Mouse (Mus musculus) heart, postnatal 10 days (tissue): ENCODE measurements around the gene Gnai1. TPM values are rescaled to one million over a fixed set of nuclear protein-coding genes. Genes with fewer than 3 reads are reported as not detected.
"Not testable (repeated sequence)": the region's sequence is repeated elsewhere in the genome, so short reads cannot be mapped to it uniquely, and the experiment has no call there.

Experiments used
- DNase-seq, 2 experiments: peaks; one replicate each; pipeline ENCODE4 v3.0.0; 2021
- intact Hi-C: fragments of 180-260 bp; cut with DNase I; formaldehyde crosslinking; loops from one replicate; pipeline ENCODE4 v1.15.1; 2025
- total RNA-seq, 2 experiments: library from RNA; stranded (reverse); gene quantifications; 2 replicates each; pipeline ENCODE4 v1.2.3; 2021

Gene Gnai1
- total RNA-seq = 10 to 100 TPM; 15.0 to 16.4 TPM

GRCm38 (mm10) chr5:18360281-18360819 lies at the start of gene Gnai1:
Gene Gnai1, minus strand, starts transcription at chr5:18360355.
- peak; percentile 75 to 78 for DNase-seq
- intact Hi-C loops = no loop called here

DNA sequence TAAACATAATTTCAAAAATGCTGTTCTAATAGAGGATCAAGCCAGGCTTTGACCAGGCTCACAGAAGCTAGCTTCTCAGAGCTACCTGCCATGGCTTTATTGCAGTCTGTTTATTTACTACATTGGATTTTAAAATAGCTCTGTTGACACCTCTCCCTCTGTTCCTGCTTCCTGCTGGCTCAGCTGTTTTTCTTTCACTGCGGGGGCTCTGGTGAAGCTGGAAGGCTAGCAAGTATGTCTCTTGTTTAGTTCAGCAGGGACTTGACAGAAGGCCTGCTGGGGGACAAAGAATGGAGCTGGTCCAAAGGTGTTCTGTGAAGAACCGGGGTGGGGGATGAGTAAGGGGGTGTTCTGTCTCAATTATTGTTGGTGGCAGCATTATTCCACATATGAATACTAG lies 7.7 kb upstream of the Gnai1 start:
- DNase-seq = no peak
- intact Hi-C loops = no loop called here

- intact Hi-C loops = no loop called here
- no peak for DNase-seq
These were observed 5.3 kb upstream of the Gnai1 start for GRCm38 (mm10) chr5:18365460-18365859.

GRCm38 (mm10) chr5:18360956-18361355 lies 801 bp upstream of the Gnai1 start:
- intact Hi-C loops = no loop called here
- no peak for DNase-seq

DNA sequence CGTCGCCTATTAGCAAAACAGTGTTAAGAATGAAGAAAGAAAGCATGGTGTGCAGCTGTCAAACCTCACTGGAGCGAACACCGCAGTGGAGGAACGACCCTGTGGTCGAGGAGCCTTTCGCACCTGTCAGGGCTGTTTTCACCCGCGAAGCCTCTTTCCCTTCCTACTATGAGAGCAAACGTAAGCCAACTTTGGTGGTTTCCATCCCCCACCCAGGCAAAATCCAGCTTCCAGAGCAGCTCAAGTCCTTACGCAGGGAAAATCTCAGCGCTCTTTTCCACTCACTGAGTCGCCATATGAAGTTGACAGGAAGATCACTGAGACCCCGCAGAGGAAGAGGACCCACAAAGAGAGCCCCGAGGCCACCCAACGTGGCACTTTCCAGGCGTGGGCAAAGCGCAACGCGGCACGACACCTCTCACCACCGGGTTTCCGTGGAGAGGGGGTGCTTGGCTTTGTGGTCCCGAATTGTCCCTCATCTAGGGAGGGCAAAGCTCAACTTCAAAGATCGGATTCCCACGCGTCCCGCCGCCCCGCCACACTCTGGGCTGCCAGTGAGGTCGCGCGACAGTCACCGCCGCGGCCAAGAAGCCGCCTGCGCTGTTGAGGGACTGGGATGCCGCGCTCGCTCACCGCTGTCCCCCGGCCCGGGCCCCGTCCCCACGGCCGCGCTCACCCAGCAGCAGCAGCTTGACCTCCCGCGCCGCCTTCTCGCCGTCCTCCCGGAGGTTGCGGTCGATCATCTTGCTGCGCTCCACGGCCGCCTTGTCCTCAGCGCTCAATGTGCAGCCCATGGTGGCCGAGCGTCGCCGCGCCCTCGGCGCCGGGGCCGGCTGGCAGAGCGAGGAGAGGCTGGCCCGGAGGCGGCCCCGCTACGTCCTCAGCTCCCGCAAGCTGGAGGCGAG lies 527 bp downstream of the Gnai1 start:
- peak; percentile 38 to 53 for DNase-seq
- intact Hi-C loops = loop anchor here (10.0 kb wide), 1 partner anchor 545 kb away; no protein-coding TSS in a partner anchor

DNA sequence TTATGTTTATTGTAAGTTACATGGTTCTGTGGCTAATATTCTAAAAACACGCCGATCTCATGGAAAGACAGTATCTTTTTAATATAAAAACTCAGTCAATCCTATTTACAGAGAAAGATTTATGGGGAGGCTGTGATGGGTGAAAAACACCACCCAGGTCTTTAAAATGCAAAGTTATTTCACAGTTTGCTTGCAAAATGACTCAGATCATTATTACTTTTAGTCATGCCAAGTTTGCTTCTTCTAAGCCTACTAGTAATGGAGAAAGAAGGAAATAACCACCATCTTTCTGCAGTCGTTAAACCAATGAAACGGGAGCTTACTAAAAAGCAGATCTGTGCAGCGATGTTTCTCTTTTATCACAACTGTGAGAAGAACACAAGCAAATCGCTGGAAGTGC lies 1.4 kb downstream of the Gnai1 start:
- intact Hi-C loops = loop anchor here (10.0 kb wide), 1 partner anchor 544 kb away; no protein-coding TSS in a partner anchor
- no peak for DNase-seq

- intact Hi-C loops = loop anchor here (10.0 kb wide), 1 partner anchor 543 kb away; no protein-coding TSS in a partner anchor
These were observed 2.0 kb downstream of the Gnai1 start for GRCm38 (mm10) chr5:18358191-18358590.

GRCm38 (mm10) chr5:18347297-18347696 lies 12.9 kb downstream of the Gnai1 start:
- DNase-seq = no peak

More at GRCm38 (mm10) chr5:18358191-18358590, 2.0 kb downstream of the Gnai1 start:
- peak; percentile 45 to 69 for DNase-seq

DNA sequence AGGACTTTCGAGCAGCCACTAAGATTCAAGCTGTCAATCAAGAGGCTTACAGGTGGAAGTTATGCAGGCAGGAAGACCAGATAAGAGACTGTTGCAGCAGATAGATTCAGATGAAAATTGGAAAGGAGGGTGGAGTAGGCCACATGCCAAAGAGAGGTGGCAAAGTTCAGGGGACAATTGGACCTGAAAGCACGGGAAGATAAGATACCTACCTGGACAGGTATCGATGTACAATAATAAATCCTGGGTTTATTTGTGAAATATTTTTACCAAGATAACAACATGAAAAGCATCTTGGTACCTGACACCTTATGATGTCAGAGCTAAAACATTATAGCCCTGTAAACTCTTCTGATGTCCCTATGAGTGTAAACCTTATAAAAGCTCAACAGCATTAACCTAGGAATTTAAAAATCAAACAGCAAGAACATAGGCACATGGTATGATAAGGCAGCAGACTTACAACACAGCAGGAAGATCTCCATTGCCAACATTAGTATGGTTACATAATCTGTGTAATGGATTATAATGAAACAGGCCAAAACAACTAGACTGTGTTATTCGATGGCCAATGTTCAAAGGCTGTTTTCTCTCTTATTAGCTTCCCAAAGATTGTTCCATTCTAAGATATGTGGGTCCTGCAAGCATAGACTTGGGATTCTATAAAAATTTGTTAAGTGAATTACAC lies 16.6 kb downstream of the Gnai1 start:
- intact Hi-C loops = no loop called here
- no peak for DNase-seq

More at GRCm38 (mm10) chr5:18347297-18347696, 12.9 kb downstream of the Gnai1 start:
- intact Hi-C loops = no loop called here

- no peak for DNase-seq
- intact Hi-C loops = no loop called here
These were observed 17.2 kb downstream of the Gnai1 start for GRCm38 (mm10) chr5:18342765-18343454.

GRCm38 (mm10) chr5:18341876-18342275 lies 18.3 kb downstream of the Gnai1 start:
- intact Hi-C loops, DNase-seq: not testable (repeated sequence)

DNA sequence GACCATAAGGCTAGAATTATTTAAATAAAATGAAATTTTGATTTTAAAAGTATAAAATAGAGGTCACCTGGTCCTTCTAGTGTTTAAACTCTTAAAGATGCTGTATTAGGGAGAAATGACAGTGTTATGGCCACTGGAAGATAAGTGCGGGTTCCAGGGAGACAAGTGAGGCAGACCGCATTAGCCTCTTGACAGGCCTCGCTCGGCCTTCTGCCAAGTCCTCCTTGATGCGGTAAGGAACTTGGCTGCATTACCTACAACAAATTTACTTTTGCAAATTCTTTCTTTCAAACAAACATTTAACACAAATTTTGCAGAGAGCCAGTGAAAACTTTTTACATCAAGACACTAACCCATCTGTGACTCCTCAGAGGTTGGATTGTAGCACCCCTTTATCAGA lies 27.9 kb downstream of the Gnai1 start:
- DNase-seq = no peak
- intact Hi-C loops = no loop called here

DNA sequence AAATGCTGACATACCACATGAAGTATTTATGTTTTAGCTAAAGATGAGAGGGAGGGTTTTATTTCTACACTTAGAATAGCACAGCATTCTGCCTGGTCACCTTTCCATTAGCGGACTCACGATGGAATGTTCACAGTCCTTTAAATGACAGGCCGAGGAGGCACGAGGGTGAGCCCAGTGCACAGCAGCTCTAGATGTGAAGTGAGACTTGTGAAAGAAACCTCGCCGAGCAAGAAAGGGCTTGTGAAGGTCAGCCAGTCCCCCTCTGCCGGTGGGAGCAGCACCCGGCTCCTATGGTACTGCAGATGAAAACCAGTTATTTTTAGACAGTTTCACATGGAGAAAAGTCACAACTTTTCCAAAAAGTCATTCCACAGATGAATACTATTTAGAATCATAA lies 29.4 kb downstream of the Gnai1 start:
- intact Hi-C loops = no loop called here
- peak; percentile 18 to 19 for DNase-seq

GRCm38 (mm10) chr5:18326159-18326558 lies 34.0 kb downstream of the Gnai1 start:
- intact Hi-C loops = no loop called here

GRCm38 (mm10) chr5:18323534-18323933 lies 36.6 kb downstream of the Gnai1 start:
- intact Hi-C loops = no loop called here
- no peak for DNase-seq

More at GRCm38 (mm10) chr5:18326159-18326558, 34.0 kb downstream of the Gnai1 start:
- no peak for DNase-seq

DNA sequence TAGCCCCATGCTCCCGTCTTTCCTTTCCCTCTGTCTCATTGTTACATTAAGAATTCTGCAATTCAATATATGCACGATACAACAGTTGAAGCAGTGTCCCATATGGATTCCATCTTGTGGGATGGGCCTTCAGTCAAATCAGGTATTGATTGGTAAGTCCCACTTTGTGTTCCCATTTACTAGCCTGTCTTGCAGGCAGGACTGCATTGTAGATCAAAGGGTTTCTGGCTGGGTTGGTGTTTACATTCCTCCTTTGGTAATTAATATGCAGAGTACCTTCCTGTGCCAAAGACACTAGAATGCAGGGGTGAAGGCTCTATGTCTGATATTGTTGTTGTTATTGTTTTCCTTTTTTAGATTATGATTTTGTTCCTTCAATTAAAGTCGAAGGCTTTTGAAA lies 38.5 kb downstream of the Gnai1 start:
- DNase-seq = no peak

GRCm38 (mm10) chr5:18318846-18319245 lies 41.3 kb downstream of the Gnai1 start:
- DNase-seq = no peak

More for the DNA sequence above, 38.5 kb downstream of the Gnai1 start:
- intact Hi-C loops = no loop called here

DNA sequence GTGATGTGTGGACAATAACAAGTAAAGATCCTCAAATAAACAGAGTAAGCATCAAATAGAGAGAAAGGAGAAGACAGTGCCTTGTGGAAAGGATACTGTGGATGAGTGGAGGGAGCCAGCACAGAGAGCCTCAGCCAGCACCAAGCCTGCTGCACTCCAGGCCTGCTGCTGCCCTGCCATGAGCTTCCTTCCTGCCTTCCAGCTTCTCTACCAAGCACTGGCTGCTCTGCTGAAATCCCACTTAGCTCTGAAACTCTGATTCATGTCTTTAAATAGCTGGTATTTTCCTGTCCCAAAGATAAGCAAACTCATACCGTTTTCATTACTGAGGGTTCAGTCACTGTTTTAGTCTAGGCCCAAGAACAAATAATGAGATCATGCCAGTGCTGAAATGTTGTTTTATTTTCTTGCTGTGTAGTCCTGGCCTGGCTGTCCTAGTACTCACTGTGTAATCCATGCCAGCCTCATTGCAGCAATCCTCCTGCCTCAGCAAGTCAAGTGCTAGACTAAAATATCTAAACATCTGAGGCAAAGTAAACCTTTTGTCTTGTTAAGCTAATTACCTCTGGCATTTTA lies 52.8 kb downstream of the Gnai1 start:
- intact Hi-C loops = no loop called here
- peak; percentile 7 to 8 for DNase-seq

More at GRCm38 (mm10) chr5:18318846-18319245, 41.3 kb downstream of the Gnai1 start:
- intact Hi-C loops = no loop called here

DNA sequence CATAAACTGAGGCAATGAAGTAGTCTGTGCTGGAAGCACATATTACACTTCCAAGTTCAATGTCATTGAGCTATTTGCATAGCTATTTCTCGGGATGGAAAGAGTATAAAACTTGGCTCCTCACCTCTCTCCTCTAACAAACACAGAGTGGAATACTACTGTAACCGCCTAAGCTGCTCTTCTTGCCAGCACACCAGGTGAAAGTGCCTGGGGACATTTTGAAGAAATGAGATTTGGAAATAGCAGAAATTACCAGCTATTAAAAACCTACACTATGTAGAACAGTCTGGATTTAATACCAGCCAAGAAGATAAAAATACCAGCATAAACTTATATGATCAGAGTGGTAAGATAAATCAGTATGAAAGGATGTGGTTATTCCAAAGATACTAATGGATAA lies 63.6 kb downstream of the Gnai1 start:
- intact Hi-C loops = no loop called here
- DNase-seq = no peak

GRCm38 (mm10) chr5:18292744-18293143 lies 67.4 kb downstream of the Gnai1 start:
- intact Hi-C loops = no loop called here
- no peak for DNase-seq
